Mouse (Mus musculus) ovary, postnatal 10 days (tissue): ENCODE data around the gene Ncoa4.
A peak's percentile ranks its signal among the peaks of the same experiment; 100 is the strongest.
"Not testable (repeated sequence)": the region's sequence is repeated elsewhere in the genome, so short reads cannot be mapped to it uniquely, and the experiment has no call there.

ENCODE experiments used
- DNase-seq: peaks from one replicate; pipeline ENCODE4 v3.0.0; 2022; ENCODE audit warnings: low spot score

Gene Ncoa4

DNA sequence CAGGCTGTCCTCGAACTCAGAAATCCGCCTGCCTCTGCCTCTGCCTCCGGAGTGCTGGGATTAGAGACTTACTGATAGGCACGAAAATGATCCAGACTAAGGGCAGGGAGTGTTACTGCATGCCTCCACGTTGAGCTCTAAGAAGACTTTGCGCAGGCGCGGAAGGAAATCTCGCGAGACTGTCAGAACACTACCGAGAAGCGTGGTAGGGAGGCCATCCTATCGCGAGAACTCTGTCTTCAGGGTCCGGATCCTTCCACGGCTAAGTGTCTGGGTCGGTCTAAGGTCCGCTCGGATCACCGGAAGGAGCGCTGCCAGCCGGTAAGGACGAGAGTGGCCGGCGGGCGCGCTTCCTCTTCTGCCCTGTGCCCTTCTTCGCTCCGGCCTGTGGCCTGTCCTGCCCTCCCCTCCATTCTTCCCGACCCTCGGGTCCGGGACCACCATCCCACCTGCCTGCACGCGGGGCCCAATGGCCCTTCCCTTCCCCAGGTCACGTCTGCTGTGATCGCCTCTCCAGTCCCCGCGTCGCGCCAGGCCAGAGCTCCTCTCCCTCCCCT, at the start of gene Ncoa4:
Ncoa4 (plus strand) TSS at position 176 of the 557 bp plus-strand sequence.
- peak; percentile 99 for DNase-seq

DNA sequence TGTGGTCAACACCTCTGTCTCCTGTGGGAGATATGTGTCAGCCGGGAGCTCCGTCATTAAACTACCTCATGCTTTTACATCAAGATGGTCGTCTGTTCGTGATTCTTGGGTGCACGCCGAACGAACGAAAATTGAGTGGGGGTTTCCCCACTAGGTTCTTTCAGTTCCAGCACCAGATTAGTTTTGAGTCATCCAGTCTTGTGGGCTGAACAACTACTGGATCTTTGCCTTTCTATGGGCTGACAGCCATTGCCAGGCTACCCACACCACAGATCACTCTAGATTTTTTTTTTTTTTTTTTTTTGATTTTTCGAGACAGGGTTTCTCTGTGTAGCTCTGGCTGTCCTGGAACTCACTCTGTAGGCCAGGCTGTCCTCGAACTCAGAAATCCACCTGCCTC, 47.5 kb upstream of the Ncoa4 start:
- not testable (repeated sequence) for DNase-seq

DNA sequence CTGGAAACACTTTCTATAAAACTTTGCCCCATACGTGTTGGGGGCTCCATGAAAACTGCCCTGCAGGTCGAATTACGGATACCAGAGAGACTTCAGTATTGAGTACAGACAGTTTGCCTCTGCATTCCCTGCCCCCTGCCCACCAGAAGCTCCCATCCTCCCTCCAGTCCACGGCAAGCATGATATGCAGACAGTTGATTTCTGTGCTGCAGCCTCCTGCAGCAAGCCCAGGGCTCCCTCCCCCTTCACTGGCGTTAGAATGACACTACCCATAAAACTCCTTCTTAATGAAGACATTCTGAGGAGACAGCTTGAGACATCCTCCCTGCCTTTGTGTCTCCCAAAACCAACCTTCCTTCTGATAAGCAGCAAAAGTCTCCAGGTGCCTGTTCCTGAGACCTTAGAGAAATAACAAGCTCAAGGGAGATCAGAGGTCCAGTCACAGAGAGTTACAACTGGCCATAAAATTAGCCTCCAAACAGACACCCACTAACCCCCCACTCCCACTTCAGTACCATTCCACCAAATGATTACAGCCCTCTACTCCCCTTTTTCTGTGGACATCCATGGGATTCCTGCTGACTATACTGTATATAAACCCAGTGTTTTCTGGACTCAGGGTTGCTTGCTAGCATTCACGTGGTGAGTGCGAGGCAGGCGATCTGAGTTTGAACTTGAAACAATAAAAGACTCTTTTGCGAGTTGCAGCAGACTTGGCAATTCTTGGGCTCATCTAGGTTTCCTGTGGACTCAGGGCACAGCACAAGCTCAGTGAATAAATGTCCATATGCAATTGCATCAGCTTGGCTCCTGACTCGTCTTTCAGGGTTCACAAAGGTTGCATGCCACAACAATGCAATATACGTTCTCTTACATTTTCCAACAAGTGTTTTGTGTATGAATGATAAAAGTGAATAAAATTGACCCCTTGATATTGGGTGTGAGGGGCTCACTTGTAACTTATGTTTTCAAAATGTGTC, 38.4 kb upstream of the Ncoa4 start:
- no peak for DNase-seq

DNA sequence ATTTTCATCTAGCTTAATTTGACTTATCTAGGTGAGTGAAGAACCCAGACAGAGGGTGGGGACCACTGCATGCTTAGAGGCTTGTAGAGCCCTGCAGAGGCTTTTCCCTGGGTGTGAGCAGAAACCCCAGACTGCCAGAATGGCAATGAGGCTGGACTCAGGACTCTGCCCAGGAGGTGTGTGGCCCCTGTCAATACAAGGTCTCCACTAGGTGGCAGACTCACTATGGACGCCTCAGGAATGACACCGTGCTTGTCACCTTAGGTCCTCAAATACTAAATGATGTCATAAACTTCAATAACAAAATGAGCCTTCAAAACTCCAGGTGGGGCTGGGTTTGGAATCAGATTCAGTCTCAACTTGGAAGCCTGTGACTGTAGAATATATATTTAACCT, 37.7 kb upstream of the Ncoa4 start:
- no peak for DNase-seq

DNA sequence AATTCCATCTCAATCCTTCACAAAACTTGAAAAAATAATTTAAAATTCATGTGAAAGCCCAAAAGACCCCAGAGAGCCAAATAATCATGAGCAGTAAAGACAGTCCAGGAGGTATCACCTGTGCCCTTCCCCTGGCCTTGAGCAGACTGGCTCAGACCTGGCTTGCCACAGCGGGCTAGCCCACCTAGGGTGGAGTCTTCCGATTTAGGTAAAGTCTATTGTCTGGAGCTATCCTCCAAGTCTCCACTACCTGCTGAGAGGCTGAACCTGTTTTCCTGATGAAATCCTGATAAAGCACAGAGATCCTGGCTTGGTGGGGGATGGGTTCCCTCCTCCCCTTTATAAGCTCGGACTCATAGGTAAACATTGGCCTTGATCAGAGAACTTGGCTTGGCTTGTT, 35.4 kb upstream of the Ncoa4 start:
- no peak for DNase-seq

DNA sequence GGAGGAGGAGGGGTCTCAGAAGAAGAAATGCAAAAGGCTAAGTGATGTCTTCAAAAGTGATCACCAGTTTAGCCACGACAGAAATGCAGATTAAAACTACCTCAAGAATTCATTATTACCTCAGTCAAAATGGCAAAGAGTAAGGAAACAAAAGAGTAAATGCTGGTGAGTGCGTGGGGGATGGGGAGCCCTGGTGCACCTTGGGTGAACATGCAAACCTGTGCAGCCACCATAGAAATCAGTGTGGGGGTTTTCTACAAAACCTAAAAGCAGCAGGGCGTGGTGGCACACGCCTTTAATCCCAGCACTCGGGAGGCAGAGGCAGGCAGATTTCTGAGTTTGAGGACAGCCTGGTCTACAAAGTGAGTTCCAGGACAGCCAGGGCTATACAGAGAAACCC, 34.4 kb upstream of the Ncoa4 start:
- DNase-seq, result not testable (repeated sequence)

DNA sequence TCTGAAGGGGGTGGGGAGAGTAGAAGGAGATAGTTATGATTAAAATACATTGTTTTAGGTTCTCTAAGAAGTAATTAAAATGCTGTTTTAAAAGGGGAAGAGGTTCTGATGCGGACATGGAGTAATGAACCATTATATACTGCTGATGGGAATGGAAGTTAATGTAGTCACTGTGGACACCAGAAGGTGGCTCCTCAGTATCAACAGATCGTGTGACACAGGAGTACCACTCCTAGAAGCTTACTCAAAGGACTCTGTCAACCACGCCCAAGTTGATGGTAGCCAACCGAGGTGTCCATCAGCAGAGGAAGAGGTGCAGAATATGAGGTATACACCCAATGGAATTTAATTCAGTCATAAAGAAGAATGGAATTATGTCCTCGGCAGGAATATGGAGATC, 31.3 kb upstream of the Ncoa4 start:
- DNase-seq, result no peak

DNA sequence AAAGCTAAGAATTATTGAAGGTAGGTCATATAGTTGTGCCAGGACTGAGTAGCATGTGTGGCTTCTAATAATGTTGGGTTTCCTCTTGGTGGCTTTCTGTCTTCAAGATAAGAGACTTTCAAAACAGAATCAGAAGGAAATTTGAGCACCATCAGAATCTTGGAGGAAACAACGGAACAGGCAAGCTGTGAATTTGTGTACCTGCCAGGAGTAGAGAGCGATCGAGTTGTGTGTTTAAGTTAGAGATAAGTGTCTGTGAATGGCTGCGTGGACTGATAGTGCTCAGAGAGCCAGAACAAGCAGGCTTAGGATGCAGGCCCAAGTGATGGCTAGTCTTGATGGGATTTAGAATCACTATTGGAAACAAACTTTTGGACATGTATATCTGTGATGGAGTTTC, 27.8 kb upstream of the Ncoa4 start:
- DNase-seq, result no peak

DNA sequence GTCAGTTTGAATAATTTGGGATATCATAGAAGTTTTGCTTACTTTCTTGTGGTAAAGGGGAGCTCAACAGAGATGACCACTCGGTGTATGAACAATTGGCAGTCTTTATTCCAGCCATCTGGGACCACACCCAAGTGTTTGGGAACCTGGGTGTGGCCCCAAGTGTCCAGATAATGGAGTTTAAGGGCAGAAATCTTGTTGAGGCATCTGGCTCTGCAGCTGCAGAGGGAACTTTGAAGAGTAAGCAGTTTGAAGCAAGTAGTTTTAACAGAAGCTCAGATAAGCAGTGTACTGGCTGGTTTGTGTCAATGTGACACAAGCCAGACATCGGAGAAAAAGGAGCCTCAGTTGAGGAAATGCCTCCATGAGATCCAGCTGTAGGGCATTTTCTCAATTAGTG, 25.4 kb upstream of the Ncoa4 start:
- DNase-seq, result no peak

DNA sequence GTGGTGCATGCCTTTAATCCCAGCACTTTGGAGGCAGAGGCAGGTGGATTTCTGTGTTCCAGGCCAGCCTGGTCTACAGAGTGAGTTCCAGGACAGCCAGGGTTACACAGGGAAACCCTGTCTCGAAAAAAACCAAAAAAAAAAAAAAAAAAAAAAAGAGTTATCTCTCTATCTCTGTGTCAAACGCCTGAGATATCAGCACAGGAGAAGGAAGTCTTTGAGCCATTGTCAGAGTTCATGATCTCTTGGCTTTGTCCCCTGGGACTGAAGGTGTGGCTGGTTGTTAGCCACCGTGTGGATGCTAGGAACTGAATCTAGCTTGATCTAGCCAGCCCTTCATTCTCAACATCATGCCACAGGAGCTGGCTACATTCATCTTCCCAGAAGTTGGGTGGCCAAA, 23.2 kb upstream of the Ncoa4 start:
- DNase-seq, result not testable (repeated sequence)

DNA sequence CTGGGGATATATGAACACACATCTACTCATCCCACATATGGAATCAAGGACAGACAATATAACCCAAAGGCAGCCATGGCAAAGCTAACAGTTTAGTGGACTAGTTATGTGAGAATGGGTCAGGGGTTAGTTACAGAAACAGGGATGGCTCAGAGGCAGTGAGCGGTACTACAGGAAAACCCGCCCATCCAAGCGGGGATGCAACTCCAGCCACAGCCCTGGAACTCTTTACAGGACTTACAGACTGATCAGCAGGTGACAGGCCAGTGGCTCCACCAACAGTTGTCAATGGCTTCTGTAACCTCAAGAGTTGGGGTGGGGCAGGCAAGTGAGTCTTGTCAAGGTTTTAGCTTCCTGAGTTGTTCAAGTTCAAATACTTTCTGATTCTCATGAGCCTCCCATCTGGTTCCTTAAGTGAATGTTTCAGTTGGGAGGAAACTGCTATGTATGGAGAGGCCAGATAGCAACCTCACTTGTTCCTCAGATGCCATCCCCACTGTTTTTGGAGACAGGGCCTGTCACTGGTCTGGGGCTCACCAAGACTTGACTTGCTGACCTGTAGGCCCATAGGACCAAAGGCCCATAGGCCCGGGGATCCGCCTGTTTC, 19.2 kb upstream of the Ncoa4 start:
- no peak for DNase-seq

DNA sequence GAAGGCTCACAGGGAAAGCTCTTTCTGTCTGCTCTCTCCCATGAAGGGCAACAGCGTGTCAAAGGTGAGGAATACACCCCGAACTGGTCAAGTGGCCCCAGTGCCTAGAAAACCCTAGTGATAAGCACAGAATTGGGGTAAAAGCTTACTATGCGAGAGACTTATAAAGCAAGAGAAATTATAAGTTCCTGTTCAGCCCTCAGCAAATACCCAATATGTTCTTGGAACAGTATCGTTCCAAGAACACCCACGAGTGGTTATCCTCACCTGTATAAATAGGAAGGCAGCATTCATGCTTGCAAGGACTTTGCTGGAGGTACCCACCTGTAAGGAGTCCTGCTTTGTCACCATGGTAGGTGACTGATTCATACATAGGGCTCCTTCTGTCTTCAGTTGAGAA, 17.9 kb upstream of the Ncoa4 start, which contains the start of gene Msmb:
Msmb (plus strand) TSS at position 301 of the 400 bp plus-strand sequence.
- DNase-seq, result no peak

DNA sequence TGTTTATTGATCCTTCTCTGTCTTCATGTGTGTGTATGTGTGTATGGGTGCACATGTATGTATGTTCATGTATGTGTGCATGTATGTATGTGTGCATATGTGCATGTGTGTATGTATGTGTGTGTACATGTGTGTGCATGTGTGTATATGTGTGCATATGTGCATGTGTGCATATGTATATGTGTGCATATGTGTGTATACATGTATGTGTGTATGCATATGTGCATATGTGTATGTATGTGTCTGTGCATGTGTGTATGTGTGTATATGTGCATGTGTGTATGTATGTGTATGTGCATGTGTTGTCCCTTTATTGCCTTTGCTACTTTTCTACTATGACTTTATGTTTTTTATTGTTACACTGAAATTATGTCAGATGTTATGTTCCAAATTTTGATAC, 14.9 kb upstream of the Ncoa4 start:
- no peak for DNase-seq

DNA sequence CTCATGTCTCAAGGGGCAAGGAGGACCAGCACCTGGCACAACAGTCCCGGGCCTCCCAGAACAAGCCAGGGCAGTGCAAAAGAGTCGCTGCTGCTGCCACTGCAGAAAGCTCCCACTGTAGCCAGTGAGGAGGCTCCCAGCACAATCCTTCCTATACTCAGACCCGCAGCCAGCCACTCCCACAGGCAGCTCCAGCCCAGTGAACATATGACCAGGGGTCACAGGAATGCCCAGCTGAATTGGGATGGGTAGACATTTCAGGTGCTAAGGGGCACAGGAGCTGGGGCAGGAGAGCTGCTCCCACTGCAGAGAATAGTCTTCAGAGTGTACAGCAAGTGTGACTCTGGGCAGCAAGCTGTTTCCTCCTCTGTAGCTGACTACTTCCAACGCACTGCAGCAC, 14.3 kb upstream of the Ncoa4 start:
- DNase-seq, result no peak

DNA sequence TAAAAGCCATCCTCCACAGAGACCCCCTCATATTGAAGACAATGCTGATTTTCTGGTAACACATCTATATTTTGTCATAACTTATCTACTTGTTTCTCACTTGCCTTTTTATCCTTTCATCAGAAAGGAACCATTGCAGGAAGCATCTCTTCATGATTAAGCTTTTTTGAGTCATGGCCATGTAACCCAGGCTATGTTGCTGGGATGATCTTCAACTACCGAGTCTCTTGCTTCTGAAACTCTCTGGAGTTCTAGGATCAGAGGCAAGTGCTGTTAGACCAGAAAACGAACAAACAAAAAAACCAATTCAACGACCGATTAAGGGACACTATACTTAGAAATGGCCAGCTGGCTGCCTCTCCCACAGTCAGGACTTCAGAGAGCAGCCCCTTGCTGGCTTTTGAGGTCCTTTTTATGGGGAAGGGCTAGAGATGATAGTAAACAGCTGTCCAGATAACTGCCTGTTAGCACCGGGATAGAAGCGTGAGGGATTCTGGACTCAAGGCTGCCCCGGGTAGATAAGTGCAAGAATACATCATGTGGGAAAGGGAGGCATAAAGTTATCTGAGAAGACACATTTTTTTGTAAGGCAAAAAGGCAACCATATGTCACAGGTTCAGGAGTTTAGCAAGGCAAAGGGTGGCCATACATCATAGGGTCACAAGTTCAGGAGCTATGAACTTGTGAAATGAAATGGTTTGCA, 13.7 kb upstream of the Ncoa4 start:
- DNase-seq, result no peak

DNA sequence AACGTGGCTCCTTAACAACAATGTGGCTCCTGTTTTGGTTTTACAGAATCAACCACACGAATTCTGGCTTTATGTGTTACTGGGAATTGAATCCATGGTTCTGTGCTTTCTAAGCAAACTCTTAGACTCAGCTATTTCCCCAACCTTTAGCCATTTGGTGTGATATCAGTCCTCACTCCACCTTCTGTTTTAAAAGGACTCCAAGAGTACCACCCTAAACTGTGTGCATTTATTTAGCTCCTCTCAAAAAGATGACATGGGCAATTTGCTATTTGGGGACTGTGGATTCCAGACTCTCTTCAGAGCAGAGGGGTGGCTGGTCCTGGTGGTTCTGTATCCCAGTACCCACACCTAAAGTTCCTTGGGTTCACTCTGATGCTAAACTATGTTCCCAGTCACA, 13.1 kb upstream of the Ncoa4 start:
- no peak for DNase-seq

DNA sequence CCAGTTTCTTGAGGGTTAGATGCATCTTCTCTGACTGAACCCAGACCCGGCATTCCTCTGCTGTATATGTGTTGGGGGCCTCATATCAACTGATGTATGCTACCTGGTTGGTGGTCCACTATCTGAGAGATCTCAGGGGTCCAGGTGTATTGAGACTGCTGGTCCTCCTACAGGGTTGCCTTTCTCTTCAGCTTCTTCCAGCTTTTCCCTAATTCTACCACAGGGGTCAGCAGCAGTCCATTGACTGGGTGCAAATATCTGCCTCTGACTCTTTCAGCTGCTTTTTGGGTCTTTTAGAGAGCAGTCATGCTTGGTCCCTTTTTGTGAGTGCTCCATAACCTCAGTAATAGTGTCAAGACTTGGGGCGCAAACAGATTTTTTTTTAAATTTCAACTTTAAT, 8.8 kb upstream of the Ncoa4 start:
- no peak for DNase-seq

DNA sequence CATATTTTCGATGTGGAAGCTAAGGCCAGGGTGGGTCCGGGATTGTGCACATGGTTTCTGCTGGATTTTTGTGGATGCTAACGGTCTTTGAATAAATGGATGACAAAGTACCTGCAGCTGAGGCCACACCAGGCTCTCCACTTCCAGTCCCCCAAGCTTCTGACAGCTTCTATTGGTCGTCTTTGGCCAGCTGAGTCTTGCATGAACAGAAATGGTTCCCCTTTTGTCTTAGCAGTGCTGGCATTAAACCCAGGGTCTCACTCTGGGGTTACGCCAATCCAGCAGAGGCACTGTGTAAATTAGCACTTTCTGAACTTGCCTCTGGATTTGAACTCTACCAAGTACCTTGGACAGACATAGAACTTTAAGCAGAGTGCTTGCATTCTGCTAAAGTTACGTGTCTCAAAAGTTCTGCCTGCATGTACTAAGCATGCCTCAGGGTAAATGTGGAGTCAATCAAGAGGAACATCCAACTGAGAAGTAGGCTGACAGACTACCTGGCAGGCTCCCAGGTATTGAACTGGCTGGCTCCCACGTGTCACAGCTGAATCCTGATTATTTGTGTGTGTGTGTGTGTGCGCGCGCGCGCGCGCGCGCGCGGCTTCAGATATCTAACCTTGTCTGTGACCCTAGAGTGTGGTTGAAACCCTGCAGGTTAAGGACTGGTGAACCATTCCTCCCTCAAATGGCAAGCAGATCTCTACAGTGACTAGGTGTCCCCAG, 7.3 kb upstream of the Ncoa4 start:
- DNase-seq, result no peak

DNA sequence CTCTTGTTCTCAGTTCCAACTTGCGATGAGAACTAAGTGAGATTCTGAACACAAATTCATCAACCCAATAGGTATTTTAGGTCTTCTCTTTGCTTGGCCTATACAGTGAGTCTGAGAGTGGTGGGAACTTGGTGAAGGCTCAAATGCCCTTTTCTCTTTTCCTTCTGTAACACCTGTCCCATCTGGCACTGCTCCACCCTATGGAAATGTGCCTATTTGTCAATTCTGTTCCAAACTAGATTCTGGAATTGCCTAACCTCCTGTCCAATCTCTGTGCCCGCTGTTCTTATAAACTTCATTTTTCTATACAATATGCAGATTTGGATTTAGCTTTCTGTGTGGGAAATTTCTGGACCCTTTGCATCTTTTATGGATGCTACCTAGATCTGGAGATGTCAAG, 6.5 kb upstream of the Ncoa4 start:
- DNase-seq, result no peak

DNA sequence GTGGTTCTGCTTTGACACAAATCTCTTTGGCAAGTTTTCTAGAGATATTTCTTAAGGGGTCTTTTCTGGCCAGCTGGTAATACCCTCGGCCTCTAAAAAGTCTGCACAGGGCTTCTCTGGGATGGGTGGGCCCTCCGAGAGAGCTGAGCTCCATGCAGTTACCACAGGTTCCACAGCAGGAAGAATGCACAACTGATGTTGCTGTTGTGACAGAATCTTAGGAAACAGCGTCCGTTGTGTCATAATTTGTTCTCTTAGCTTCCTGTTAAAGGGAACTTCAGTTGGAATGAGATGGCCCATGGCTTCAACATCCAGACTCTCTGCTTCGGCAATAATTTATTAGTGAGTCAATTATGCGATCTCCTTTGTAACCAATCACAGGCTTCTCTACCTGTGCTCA, 4.9 kb upstream of the Ncoa4 start:
- no peak for DNase-seq

DNA sequence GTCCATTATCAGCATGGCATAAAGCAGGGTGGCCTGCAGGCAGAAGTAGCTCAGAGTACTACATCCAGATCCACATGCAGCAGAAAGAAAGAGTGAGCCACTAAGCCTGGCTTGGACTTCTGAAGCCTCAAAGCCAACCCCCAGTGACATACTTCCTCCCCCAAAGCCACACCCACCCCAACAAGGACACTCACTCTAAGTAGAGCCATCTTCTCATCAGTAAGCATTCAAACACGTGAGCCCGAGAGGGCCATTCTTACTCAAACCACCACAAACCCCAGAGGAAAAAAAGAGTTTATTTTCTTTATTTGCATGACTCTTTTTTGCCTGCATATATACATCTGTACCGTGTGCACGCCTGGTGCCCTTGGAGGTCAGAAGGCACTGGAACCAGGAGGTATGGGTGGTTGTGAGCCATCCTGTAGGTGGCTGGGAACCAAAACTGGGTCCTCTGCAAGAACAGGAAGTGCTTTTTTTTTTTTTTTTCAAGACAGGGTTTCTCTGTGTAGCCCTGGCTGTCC, 455 bp upstream of the Ncoa4 start:
- DNase-seq, result no peak

DNA sequence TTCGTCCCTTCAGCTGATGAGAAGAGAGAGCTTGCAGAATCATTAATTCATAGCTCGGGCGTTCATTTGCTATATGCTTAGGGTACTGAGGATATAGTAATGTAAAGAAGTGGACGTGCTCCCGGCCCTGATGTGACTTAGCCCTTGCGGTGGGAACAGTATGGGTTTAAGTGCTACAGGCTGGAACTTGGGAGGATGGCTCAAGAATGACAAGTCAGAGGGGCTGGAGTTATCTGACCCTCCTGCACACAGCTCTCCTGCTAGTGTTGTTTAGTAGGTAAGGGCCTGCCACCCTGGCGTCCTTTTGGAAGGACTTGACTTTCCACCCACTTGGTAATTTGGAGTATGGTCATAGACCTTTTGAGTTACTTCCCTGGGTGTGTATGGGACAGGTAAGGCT, 898 bp downstream of the Ncoa4 start:
- no peak for DNase-seq
